Mouse (Mus musculus): Measurements from ENCODE around the gene Gm20479.

DNA sequence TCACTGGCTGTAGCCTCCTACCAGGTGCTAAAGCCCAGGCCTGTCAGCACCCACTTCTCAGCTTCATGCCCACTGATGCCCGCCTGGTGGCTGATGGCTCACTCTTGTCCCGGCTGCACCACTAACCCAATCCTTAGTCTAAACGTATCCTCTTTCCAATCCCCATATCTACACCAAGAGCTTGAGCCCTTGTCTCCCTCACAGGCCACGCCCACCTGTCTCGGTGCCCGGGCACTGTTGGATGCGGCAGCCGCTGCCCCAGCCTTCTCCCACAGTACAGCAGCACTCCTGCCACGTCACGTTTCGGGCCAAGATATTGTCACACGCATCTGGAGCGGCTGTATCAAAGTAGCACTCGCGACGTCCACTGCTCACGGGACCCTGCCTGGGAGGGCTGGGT lies 46.9 kb downstream of the Gm20479 start:
- TF ChIP-seq CTCF (IDR thresholded peaks at IDR 0.05; ENCODE audit: extremely low read depth, insufficient read length, insufficient replicate concordance, low read depth, low read length) (no peak), POLR2A (IDR thresholded peaks at IDR 0.05; ENCODE audit: low read depth, low read length) (no peak)
